Mouse (Mus musculus): ENCODE results near the gene Gpr68.

Gpr68 gene

DNA sequence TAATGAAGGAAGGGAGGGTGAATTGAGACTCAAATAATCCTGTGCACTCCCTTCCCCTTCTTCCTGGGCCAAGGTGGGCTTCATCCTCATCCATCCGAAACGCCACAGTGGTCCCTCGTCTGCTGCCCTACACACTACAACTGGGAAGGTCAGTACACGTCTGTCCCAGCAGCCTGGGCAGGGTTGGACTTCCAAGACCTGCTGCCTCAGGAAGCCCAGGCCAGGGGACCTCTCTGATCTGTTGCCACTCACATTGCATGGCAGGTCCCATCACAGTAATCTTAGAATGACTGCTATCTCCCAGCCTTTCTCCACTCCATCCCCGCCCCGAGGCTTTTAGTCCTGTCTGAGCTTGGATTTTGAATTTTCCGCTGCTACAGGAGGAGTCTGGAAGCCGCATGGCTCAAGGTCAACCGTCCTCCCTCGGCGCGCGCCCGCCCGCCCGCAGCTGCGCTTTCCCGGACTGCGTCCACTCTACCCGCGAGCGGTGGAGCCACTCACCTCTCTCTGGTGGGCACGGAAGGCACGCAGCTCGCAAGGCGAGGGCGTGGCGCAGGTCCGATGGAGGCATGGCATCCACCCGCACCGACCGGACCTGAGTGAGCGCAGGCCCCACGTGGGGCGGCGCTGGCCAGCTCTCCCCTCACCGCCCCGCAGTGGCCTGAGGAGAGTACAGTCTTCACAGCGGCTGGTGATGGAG is at the start of gene Gpr68:
Gene Gpr68, minus strand, starts transcription at position 601 of the 700 bp plus-strand sequence.
- DNase-seq (ENCODE audit: low read depth): no peak

- no peak for DNase-seq (ENCODE audit: low read depth)
Observed at GRCm38 (mm10) chr12:100957257-100957656, 49.3 kb upstream of the Gpr68 start.

DNA sequence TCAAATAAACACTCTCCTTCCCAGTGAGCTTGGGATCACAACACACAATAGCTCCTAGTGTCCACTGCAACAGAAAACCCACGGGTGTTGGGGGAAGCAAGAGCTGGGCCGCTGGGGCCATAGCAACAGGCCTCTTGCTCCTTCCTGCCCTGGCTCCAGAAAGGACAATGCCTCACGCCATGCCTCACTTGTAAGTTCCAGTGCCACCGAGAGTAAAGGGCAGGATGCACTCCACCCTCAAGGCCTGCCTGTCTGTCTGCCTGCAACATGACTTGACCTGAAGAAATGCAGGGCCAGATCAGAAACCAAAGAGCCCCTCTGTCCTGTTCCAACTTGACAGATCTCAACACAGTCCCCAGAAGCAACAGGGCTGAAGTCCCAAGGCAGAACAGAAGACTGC is 48.8 kb upstream of the Gpr68 start:
- DNase-seq (ENCODE audit: low read depth): no peak

GRCm38 (mm10) chr12:100956028-100956427 is 48.0 kb upstream of the Gpr68 start:
- DNase-seq (ENCODE audit: low read depth): no peak

DNA sequence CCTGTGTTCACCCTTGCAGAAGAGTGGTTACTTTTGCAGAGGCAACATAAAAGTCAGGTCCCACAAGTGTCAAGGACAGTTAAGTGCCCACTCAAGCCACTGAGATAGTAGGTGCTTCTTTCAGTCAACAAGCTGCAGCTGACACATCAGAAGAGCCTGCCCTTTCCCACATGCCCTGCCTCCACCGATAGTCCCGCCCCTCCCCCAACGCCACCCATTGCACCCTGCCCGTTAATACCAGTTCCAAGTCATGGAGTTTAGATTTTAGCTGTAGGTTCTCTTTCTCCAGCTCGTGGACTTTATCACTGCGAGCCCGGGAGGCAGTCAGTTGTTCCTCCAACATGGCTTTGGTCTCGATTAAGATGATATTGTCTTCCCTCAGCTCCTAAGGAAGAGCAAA is 45.9 kb upstream of the Gpr68 start:
- no peak for DNase-seq (ENCODE audit: low read depth)

- DNase-seq (ENCODE audit: low read depth): peak; percentile 75
Observed at GRCm38 (mm10) chr12:100952193-100952931, 44.4 kb upstream of the Gpr68 start.

GRCm38 (mm10) chr12:100949146-100949545 is 41.1 kb upstream of the Gpr68 start:
- DNase-seq (ENCODE audit: low read depth): no peak

- DNase-seq (ENCODE audit: low read depth): no peak
Observed at GRCm38 (mm10) chr12:100948021-100948420, 40.0 kb upstream of the Gpr68 start.

DNA sequence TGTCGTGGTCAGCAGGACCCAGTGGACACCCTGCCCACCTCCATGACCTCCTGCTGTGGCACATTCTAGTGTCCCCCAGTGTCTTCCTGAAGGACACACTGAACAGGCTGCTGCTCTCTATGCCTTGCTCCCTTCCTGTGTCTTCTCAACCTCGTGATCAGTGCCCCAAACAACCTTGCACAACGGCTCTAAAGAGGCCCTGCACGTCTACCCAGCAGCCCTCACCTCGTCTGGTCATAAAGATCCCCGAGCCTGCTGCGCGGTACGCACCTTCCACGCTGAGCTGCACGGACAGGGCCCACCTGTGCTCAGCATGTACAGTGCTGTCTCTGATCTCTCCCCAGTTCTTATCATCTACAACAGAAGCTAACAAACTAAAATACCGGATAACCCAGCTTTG is 38.0 kb upstream of the Gpr68 start:
- DNase-seq (ENCODE audit: low read depth): no peak

- no peak for DNase-seq (ENCODE audit: low read depth)
Observed at GRCm38 (mm10) chr12:100945501-100945900, 37.5 kb upstream of the Gpr68 start.

DNA sequence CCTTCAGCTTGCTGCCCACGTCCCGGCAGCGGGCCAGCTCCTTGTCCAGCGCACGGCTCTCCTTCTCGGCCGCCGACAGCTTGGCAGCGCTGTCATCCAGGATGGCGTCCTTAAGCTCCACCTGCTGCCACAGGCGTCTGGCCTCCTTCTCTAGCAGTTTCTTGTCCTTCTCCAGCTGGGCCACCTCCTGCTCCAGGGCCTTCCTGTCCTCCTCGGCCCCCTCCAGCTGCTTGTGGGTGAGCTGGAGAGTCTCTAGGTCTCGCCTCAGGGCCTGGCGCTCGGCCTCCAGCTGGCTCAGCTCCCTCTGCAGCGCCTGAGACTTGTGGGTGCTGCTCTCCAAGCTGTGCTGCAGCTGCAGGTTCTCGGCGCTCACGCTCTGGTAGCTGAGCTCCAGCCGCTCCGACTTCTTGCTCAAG is 36.9 kb upstream of the Gpr68 start:
- no peak for DNase-seq (ENCODE audit: low read depth)

GRCm38 (mm10) chr12:100943146-100943545 is 35.1 kb upstream of the Gpr68 start:
- DNase-seq (ENCODE audit: low read depth): no peak

DNA sequence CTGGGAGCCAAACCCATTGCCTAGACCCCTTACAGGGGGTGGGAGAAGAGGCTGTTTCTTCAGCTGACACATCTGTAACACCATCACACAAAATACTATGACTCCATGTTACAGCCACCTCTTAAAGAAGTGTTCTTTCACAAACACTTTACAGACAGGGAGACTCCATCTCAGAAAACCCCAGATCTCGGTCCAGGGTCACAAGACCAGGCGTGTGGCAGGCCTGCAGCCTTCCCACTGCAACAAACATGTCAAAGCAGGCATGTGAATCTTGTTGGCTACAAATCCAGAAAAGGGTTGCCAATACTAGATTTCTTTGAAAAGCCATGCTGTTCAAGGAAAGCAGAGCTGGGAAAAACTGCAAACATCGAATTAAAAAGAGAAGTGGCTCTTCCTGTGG is 33.4 kb upstream of the Gpr68 start:
- no peak for DNase-seq (ENCODE audit: low read depth)

DNA sequence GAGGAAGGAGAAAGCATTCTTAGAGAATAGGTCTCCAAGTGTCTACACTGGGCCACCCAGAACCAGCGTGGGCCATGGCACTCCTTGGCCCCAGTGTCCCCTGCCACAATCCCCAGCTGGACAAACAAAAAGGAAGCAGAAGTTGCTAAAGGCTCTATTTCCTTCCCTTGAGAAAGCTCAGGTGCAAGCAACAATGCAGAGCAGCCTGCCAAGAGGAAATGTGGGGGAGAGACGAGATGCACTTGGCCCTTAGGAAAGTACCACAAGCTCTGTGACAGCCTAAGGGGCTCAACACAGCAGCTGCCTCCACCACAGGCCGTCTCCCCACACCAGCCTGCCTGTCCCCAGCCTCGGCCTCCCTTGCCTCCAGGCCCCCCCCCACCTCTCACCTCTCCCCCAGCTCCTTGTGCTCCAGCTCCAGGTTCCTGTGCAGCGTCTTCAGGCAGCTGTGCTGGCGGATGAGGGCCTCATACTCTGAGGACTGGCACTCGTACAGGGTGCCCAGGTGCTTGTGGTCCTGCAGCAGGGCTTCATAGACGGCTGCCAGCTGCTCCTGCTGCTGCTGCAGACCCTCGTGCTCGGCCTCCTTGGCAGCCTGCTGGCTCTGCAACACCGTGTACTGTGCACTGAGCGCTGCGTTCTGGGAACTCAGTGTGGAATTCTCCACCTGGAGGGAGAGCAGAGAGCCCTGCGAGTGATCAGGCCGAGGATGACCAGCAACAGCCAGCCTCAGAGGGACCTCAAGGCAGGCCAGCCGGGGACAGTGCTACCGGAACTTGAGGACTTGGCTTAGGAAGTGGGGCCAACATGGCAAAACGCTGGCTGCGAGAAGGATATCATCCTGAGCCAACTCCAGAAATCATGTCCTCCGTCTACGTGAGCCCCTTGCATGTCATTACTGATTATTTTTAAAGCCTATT is 29.7 kb upstream of the Gpr68 start:
- DNase-seq (ENCODE audit: low read depth): no peak

DNA sequence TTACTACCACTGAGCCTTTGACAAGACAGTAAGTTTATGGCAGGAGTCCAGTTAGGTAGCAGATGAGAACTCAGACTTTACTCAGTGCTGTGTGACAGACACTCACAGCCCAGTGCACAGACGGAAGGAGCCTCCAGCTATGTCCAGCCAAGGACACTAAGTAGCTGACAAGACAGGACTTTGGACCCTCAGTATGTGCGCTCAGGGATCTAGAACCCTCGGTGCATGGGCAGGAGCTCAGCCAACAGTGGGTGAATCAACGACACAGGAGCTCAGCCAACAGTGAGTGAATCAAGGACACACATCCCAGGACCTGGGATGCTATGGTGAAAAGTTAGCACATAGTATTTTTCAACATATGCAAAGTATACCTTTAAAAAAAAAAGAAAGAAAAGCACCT is 28.7 kb upstream of the Gpr68 start:
- DNase-seq (ENCODE audit: low read depth): no peak

- peak; percentile 84 for DNase-seq (ENCODE audit: low read depth)
Observed at GRCm38 (mm10) chr12:100936116-100936515, 28.1 kb upstream of the Gpr68 start.

DNA sequence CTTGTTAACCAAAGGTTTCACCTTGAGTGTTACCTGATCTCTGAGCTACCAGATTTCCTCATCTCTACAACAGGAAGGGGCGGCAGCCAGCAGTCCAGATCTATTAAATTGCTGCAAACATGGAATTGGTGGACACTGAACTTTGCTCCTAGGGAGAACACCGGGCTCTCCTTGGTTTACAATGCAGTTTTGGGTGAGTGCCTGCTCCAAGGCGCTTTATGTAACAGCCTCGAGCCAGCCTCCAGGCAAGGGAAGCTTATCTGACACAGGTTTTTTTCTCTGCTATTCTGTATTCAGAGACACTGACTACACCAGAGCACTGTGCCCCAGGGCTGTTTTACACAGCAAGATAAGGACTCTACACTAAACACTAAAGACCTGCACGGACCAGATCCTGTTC is 26.8 kb upstream of the Gpr68 start:
- DNase-seq (ENCODE audit: low read depth): no peak

DNA sequence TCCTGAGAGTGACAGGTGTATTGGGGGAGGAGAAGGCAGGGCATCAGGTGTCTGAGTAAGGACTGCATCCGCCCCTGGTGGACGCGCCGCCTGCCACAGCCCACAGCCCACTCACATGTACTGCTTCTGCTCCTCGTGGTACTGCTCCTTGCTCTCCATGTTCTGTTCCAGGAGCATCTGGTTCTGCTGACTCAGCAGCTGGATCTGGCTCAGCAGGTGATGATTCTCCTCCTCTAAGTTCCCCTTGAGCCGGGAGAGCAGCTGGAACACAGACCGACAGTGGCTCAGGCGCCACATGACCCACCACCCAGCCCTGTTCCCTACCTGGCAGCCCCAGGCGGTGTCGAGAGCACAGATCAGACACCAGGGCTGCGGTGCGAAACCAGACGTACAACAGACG is 23.7 kb upstream of the Gpr68 start:
- no peak for DNase-seq (ENCODE audit: low read depth)

DNA sequence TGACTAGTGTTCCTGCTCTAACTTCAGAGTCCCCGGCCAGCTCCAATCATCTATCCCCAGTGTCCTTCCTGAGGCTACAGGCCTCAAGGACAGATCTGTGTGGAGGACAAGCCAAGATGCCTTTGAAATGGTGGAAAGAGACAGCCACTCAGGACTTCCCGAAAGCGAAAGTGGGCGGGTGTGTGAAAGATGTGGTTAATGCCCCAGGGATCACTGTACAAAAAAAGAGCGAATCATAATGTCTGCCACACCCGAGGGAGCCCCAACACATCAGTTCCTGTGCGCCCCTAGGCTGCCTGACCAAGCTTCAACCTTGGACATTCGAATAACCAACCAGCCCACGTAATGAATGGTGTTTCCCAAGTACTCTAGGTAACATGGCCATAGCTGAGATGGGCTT is 20.3 kb upstream of the Gpr68 start:
- no peak for DNase-seq (ENCODE audit: low read depth)

DNA sequence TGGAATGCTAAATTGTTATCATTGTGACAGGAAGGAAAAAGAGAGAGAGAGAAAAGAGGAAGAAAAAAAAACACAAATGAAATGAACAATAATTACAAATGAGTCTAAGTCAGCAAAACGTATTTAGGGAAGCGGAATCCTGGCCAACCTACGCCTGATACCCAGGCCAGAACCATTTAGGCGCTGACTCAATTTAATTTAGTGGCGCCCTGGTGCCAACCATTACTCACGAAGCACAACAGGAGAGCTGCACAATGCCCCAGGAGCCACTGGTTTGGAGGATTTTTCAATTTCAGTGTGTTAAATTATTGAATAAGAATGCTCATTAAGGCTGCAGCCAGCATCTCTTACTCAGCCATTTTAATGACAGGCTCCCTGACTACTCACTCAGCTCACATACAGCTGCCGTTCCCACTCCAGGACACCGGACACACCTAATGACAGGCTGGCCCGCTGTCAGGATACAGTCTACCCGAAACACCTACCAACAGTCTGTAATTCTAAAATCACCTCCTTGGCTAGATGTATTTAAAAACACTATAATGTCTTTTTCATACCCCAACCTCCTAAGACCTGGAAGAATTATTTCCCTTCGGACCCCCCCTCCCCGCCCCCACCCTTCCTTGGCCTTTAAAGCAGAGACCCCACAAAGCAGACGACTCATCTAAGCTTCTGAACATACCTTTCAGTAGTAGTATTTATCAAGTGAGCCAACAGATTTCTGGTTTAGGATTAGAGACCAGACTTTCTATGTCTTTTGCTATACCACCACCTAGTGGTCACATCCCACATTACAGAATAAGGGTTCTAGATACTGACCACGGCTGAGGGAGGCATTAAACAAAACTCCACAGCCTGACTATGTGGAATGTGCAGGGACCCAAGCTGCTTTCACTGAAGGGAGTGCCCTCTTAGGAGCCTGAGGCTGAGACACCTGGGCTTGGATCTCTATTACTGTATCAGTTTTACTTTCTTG is 17.9 kb upstream of the Gpr68 start:
- DNase-seq (ENCODE audit: low read depth): peak; percentile 74

DNA sequence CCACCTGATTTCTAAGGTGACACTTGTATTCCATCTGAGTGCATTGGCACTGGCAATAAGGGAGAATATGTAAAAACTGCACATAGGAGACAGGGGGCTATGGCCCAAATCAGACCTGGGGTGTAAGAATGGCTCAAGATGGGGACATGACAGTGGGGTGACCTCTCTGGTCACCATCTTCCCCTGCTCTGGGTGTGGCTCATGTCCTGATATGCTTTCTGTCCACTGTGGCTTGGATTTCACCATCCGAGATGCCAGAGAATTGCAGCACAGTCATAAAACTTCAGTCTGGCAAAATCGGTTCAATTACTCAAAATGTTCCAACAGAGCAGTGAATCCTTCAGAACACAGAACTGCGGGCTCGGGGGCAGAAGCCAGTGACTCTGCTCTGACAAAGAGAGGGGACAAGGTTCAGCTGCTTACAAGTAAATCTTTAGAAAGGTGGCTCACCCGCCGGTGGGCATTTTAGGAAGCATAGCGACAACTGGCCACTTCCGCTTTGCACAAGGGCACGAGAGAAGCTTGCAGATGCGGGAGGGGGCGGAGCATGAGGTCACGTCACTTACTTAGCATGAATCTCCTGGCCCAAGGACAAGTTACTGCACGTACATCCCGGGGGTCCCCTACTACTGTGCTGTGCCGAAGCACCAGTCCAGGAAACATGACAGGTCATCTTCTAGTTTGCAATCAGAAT is 16.8 kb upstream of the Gpr68 start:
- no peak for DNase-seq (ENCODE audit: low read depth)

All from c-Kit-positive CD71-negative TER-119-negative erythroid progenitor cells, embryonic 14.5 days (primary cell).